Mouse (Mus musculus) R1 (cell line): Measurements from ENCODE around the gene Cdc42.

Source experiments
- DNase-seq: peaks from one replicate; pipeline ENCODE4 v3.0.0-alpha.2; 2018; ENCODE audit warnings: low read depth, low spot score

Gene Cdc42

GRCm38 (mm10) chr4:137316027-137316770 lies 41.3 kb downstream of the Cdc42 start:
- peak; percentile 30 for DNase-seq

GRCm38 (mm10) chr4:137315061-137315460 lies 42.5 kb downstream of the Cdc42 start:
- DNase-seq: no peak

- no peak for DNase-seq
These were observed 43.0 kb downstream of the Cdc42 start for GRCm38 (mm10) chr4:137314561-137314960.

GRCm38 (mm10) chr4:137313511-137313910 lies 44.0 kb downstream of the Cdc42 start:
- peak; percentile 40 for DNase-seq

GRCm38 (mm10) chr4:137308377-137308776 lies 49.1 kb downstream of the Cdc42 start:
- DNase-seq: peak; percentile 67

GRCm38 (mm10) chr4:137306991-137307706 lies 50.4 kb downstream of the Cdc42 start:
- no peak for DNase-seq

GRCm38 (mm10) chr4:137306577-137306888 lies 51.0 kb downstream of the Cdc42 start:
- DNase-seq: no peak

GRCm38 (mm10) chr4:137305831-137306576 lies 51.5 kb downstream of the Cdc42 start:
- DNase-seq: no peak

- no peak for DNase-seq
These were observed 52.5 kb downstream of the Cdc42 start for GRCm38 (mm10) chr4:137305066-137305465.

- no peak for DNase-seq
These were observed 53.4 kb downstream of the Cdc42 start for GRCm38 (mm10) chr4:137304106-137304505.

GRCm38 (mm10) chr4:137301635-137302034 lies 55.9 kb downstream of the Cdc42 start:
- no peak for DNase-seq

- no peak for DNase-seq
These were observed 57.3 kb downstream of the Cdc42 start for GRCm38 (mm10) chr4:137300227-137300626.

GRCm38 (mm10) chr4:137298406-137298805 lies 59.1 kb downstream of the Cdc42 start:
- DNase-seq: no peak

GRCm38 (mm10) chr4:137297611-137298010 lies 59.9 kb downstream of the Cdc42 start:
- no peak for DNase-seq

- no peak for DNase-seq
These were observed 62.6 kb downstream of the Cdc42 start for GRCm38 (mm10) chr4:137294951-137295350.

- no peak for DNase-seq
These were observed 63.0 kb downstream of the Cdc42 start for GRCm38 (mm10) chr4:137294474-137294873.

GRCm38 (mm10) chr4:137294032-137294431 lies 63.5 kb downstream of the Cdc42 start:
- DNase-seq: no peak

- DNase-seq: no peak
These were observed 64.9 kb downstream of the Cdc42 start for GRCm38 (mm10) chr4:137292625-137293024.

GRCm38 (mm10) chr4:137290250-137290649 lies 67.3 kb downstream of the Cdc42 start:
- DNase-seq: no peak

- no peak for DNase-seq
These were observed 67.8 kb downstream of the Cdc42 start for GRCm38 (mm10) chr4:137289701-137290100.

GRCm38 (mm10) chr4:137287818-137288217 lies 69.7 kb downstream of the Cdc42 start:
- peak; percentile 42 for DNase-seq

GRCm38 (mm10) chr4:137287206-137287605 lies 70.3 kb downstream of the Cdc42 start:
- no peak for DNase-seq

GRCm38 (mm10) chr4:137286662-137286953 lies 70.9 kb downstream of the Cdc42 start:
- DNase-seq: no peak
